Mouse (Mus musculus) liver, adult 2 months (tissue): ENCODE results near the gene B830017H08Rik. TPM values are rescaled to one million over a fixed set of nuclear protein-coding genes. Genes with fewer than 3 reads are reported as not detected.

Source experiments
- DNase-seq: peaks from one replicate; pipeline ENCODE4 v3.0.0-alpha.2; 2011; ENCODE audit warnings: low read depth, low spot score; ENCODE audit errors: extremely low read depth
- H3K27ac ChIP-seq: fragments of 200-500 bp; replicated peaks from 2 replicates; pipeline ENCODE4 v1.5.1; 2012; ENCODE audit warnings: low read depth, mild to moderate bottlenecking, control low read depth, inconsistent platforms, low read length; ENCODE audit not compliant: insufficient read depth
- H3K27me3 ChIP-seq: fragments of 200-500 bp; 2 replicates; pipeline ENCODE4 v1.6.1; 2012; ENCODE audit warnings: mild to moderate bottlenecking, moderate library complexity, low read length, inconsistent platforms; ENCODE audit not compliant: control insufficient read depth, insufficient read depth
- H3K36me3 ChIP-seq: fragments of 200-500 bp; 2 replicates; pipeline ENCODE4 v1.6.1; 2012; ENCODE audit warnings: low read length, inconsistent platforms; ENCODE audit not compliant: control insufficient read depth, insufficient read depth
- H3K4me1 ChIP-seq: fragments of 200-500 bp; 2 replicates; pipeline ENCODE4 v1.6.1; 2011; ENCODE audit warnings: low read length; ENCODE audit not compliant: control insufficient read depth, insufficient read depth
- H3K4me3 ChIP-seq: fragments of 200-500 bp; 2 replicates; pipeline ENCODE4 v1.5.1; 2011; ENCODE audit warnings: low read depth, mild to moderate bottlenecking, control low read depth, low read length, moderate library complexity; ENCODE audit not compliant: insufficient read depth
- H3K79me2 ChIP-seq: fragments of 200-500 bp; 2 replicates; pipeline ENCODE4 v1.6.1; 2012; ENCODE audit warnings: inconsistent platforms, mild to moderate bottlenecking, low read length, moderate library complexity; ENCODE audit not compliant: control insufficient read depth, insufficient read depth
- H3K9ac ChIP-seq: fragments of 200-500 bp; 2 replicates; pipeline ENCODE4 v1.6.1; 2012; ENCODE audit warnings: low read depth, mild to moderate bottlenecking, control low read depth, inconsistent platforms, low read length
- CTCF ChIP-seq: fragments of 200-500 bp; IDR thresholded peaks from 2 replicates; pipeline ENCODE4 v1.5.1; 2011; ENCODE audit warnings: low read depth, low read length, control low read depth
- POLR2A ChIP-seq: fragments of 200-500 bp; IDR thresholded peaks from 2 replicates; pipeline ENCODE4 v1.6.1; 2011; ENCODE audit warnings: low read length, control low read depth; ENCODE audit not compliant: insufficient read depth; ENCODE audit errors: extremely low read depth
- WGBS: fragments of 180-500 bp; shearing (Covaris S2); methylation state at CpG from one replicate; pipeline ENCODE4 v1.1.7; 2018; 5-methylcytosine and 5-hydroxymethylcytosine counted together
- polyA plus RNA-seq: library from polyadenylated mRNA; depleted of rRNA; stranded (reverse); fragments of >200 nt; gene quantifications from 2 replicates; pipeline ENCODE4 v1.2.3, GENCODE M21; 2012
- total RNA-seq: library from RNA; depleted of rRNA; stranded (reverse); fragments of >200 nt; gene quantifications from 2 replicates; pipeline ENCODE4 v1.2.3, GENCODE M21; 2014

Gene B830017H08Rik
- total and polyA plus RNA-seq, 2 experiments, result not detected

- TF ChIP-seq POLR2A (no peak), CTCF (no peak)
- no peaks in the 10 kb centered on the region for H3K4me1 ChIP-seq
- no peak for DNase-seq
- peaks cover 17% of the 10 kb centered on the region; the same call in 1 of the 2 replicates for H3K27me3 ChIP-seq
- H3K4me3 ChIP-seq, result peak within 1 kb of the TSS; percentile 61
- peak within 1 kb of the TSS; percentile 51 for H3K27ac ChIP-seq
- WGBS, result 5% methylated on average over 80 of the region's 81 CpGs
- no peaks in the 10 kb centered on the region; the same call in 1 of the 2 replicates for H3K36me3 ChIP-seq
- H3K9ac ChIP-seq, result peak within 1 kb of the TSS; percentile 65
- H3K79me2 ChIP-seq, result no peaks in the 10 kb centered on the region
Observed at GRCm38 (mm10) chr16:17796971-17797811, 35.7 kb upstream of the B830017H08Rik start, which contains the start of gene Scarf2. TSS of gene Scarf2 (plus strand) at chr16:17797282.

GRCm38 (mm10) chr16:17797812-17798311 lies 35.1 kb upstream of the B830017H08Rik start:
- WGBS, result 11% methylated on average over 29 of the region's 29 CpGs
- peak overlapping the region; percentile 65 for H3K9ac ChIP-seq
- peaks cover 5% of the 10 kb centered on the region; the same call in 1 of the 2 replicates for H3K4me1 ChIP-seq
- TF ChIP-seq CTCF (no peak), POLR2A (no peak)
- peak overlapping the region; percentile 61 for H3K4me3 ChIP-seq
- no peaks in the 10 kb centered on the region for H3K79me2 ChIP-seq
- no peaks in the 10 kb centered on the region for H3K36me3 ChIP-seq
- H3K27ac ChIP-seq, result peak overlapping the region; percentile 51
- DNase-seq, result no peak
- peaks cover 19% of the 10 kb centered on the region for H3K27me3 ChIP-seq

GRCm38 (mm10) chr16:17798321-17799180 lies 34.4 kb upstream of the B830017H08Rik start:
- H3K79me2 ChIP-seq, result no peaks in the 10 kb centered on the region
- H3K4me1 ChIP-seq, result peaks cover 8% of the 10 kb centered on the region
- no peaks in the 10 kb centered on the region for H3K36me3 ChIP-seq
- H3K27me3 ChIP-seq, result peaks cover 26% of the 10 kb centered on the region
- H3K9ac ChIP-seq, result peak overlapping the region; percentile 65; the same call in 1 of the 2 replicates
- no peak for DNase-seq
- TF ChIP-seq CTCF (no peak), POLR2A (no peak)
- peak overlapping the region; percentile 61; the same call in 1 of the 2 replicates for H3K4me3 ChIP-seq
- peak overlapping the region; percentile 51; the same call in 1 of the 2 replicates for H3K27ac ChIP-seq
- WGBS, result 11% methylated on average over 40 of the region's 45 CpGs

- H3K27me3 ChIP-seq, result peaks cover 35% of the 10 kb centered on the region
- no peak for TF ChIP-seq POLR2A
- TF ChIP-seq CTCF, result no peak
Observed at GRCm38 (mm10) chr16:17799584-17799983, 33.3 kb upstream of the B830017H08Rik start.

DNA sequence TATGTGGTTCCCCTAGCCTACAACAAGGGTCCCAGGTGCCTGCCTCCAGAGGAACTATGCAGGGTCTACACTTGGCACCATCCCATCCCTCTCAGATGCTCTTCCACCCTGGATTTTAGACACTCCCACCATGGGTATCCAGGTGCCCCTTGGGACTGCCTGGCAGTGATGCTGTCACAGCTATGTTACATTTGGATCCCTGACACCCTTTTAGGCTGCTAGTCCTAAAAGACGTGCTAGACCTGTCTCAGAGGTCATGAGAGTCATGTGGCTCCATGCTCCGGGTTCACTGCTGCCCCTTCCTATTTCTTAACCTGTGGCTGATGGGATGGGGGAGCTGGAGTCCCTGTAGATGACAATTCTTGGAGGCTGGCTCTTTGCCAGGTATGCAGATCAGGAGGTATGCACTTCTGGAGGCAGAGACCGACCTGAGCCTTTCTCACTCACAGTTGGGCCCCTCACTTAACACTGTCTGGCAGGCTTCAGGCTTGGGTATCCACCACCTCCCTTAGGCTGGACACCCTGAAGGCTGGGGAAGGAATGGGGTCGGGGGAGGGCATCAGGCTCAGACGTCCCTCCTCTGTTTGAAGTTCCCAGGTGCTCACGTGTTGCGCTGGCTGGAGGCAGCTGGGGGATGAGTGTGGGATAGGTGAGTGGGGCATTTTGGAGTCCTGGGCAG lies 31.0 kb upstream of the B830017H08Rik start:
- Histone ChIP-seq H3K9ac (no peak overlapping the region), H3K79me2 (no peaks in the 10 kb centered on the region), H3K36me3 (no peaks in the 10 kb centered on the region), H3K4me3 (no peak overlapping the region), H3K27ac (no peak overlapping the region), H3K27me3 (peaks cover 52% of the 10 kb centered on the region), H3K4me1 (peaks cover 14% of the 10 kb centered on the region)
- TF ChIP-seq POLR2A, result no peak
- TF ChIP-seq CTCF, result no peak
- WGBS, result 26% methylated on average over 7 of the region's 7 CpGs
- no peak for DNase-seq

More at GRCm38 (mm10) chr16:17799584-17799983, 33.3 kb upstream of the B830017H08Rik start:
- H3K36me3 ChIP-seq, result no peaks in the 10 kb centered on the region
- H3K27ac ChIP-seq, result no peak overlapping the region
- no peaks in the 10 kb centered on the region for H3K79me2 ChIP-seq
- H3K9ac ChIP-seq, result no peak overlapping the region
- H3K4me1 ChIP-seq, result peaks cover 14% of the 10 kb centered on the region
- DNase-seq, result no peak
- H3K4me3 ChIP-seq, result no peak overlapping the region
